22 mouse cellular contexts compared by ENCODE assay signal in genomic region chr13:89619064-89619463, GRCm38 (mm10).
A peak's percentile ranks its signal among the peaks of the same experiment; 100 is the strongest.
DNase-seq lines count a peak whose midpoint lies in the region; ATAC-seq and TF ChIP-seq lines count a peak whose summit lies in the region.
"Had no signal": no experiment of that assay in that cellular context is flagged by ENCODE, and none has a peak within 500 bp of the region (broad histone marks: within the 10 kb centered on the region; RNA-seq: fewer than 3 reads in every experiment).

No protein-coding gene starts in this region.

- H3K4me3 ChIP-seq in heart, adult 2 months = no peak overlapping the region
- no peak overlapping the region for H3K4me3 ChIP-seq in heart, embryonic 12.5 days
- no peak overlapping the region for H3K4me3 ChIP-seq in left cerebral cortex, adult 2 months
- H3K4me3 ChIP-seq: embryonic facial prominence, embryonic 10.5 days; forebrain, embryonic 13.5 days; heart, embryonic 10.5 days; heart, embryonic 15.5 days; hindbrain, embryonic 13.5 days had no signal

- no peaks in the 10 kb centered on the region for H3K9me3 ChIP-seq in heart, embryonic 12.5 days (replicated peaks)
- H3K9me3 ChIP-seq: embryonic facial prominence, embryonic 10.5 days; forebrain, embryonic 13.5 days; heart, embryonic 10.5 days; heart, embryonic 15.5 days; hindbrain, embryonic 13.5 days had no signal

- TF ChIP-seq EP300 in heart, adult 2 months (IDR thresholded peaks at IDR 0.05; ENCODE audit: insufficient read depth, low read depth, low read length) = no peak

- no peaks in the 10 kb centered on the region for H3K79me2 ChIP-seq in heart, adult 2 months (replicated peaks; ENCODE audit: control insufficient read depth, insufficient read depth, low read length)

- no peak overlapping the region for H3K27ac ChIP-seq in heart, adult 2 months
- H3K27ac ChIP-seq in heart, embryonic 12.5 days (ENCODE audit: poor library complexity, severe bottlenecking) = no peak overlapping the region
- no peak overlapping the region for H3K27ac ChIP-seq in left cerebral cortex, adult 2 months
- H3K27ac ChIP-seq: embryonic facial prominence, embryonic 10.5 days; forebrain, embryonic 13.5 days; heart, embryonic 10.5 days; heart, embryonic 15.5 days; hindbrain, embryonic 13.5 days; hindbrain, postnatal 0 days had no signal

- no peak for ATAC-seq in heart, embryonic 12.5 days (ENCODE audit: insufficient number of reproducible peaks, low FRiP score)
- ATAC-seq: forebrain, embryonic 13.5 days; forebrain, postnatal 0 days; hindbrain, postnatal 0 days had no signal

- no peaks in the 10 kb centered on the region for H3K36me3 ChIP-seq in heart, adult 2 months (ENCODE audit: control insufficient read depth, insufficient read depth, low read length)
- no peaks in the 10 kb centered on the region; the same call in 1 of the 2 replicates for H3K36me3 ChIP-seq in heart, embryonic 12.5 days
- H3K36me3 ChIP-seq: embryonic facial prominence, embryonic 10.5 days; G1E; heart, embryonic 10.5 days; heart, embryonic 15.5 days; hindbrain, embryonic 13.5 days had no signal

- intact Hi-C loops in heart, adult 2 months (cut with DNase I) = no loop called here
- intact Hi-C loops in left cerebral cortex, adult 2 months (cut with DNase I) = no loop called here
- intact Hi-C loops in left cerebral cortex, postnatal 14 days (cut with DNase I) = no loop called here

- peak; percentile 14; the same call in 1 of the 2 replicates for TF ChIP-seq CTCF in heart, adult 2 months (IDR thresholded peaks at IDR 0.05)
- TF ChIP-seq CTCF in left cerebral cortex, adult 2 months (IDR thresholded peaks at IDR 0.05) = peak; percentile 9

- DNase-seq in heart, adult 2 months = no peak
- DNase-seq in left cerebral cortex, adult 2 months (ENCODE audit: extremely low spot score in 1 of 2, low spot score in 2 of 2) = no peak
- no peak for DNase-seq in left cerebral cortex, postnatal 14 days (ENCODE audit: low spot score in 2 of 2)
- peak; percentile 5 for DNase-seq in 416B (ENCODE audit: low read depth)
- peak; percentile 5 for DNase-seq in NIH3T3 (ENCODE audit: low read depth)
- no peak for DNase-seq in adrenal gland, adult 8-10 months
- DNase-seq: adrenal gland, postnatal 14 days; cerebellum, adult 11-12 months; cerebellum, adult 9-10 months; cerebellum, postnatal 25 days; forebrain, postnatal 0 days; gastrocnemius, postnatal 25 days; heart, adult 11 months; heart, postnatal 14 days had no signal

- H3K27me3 ChIP-seq in heart, adult 2 months (ENCODE audit: control insufficient read depth, insufficient read depth, low read length) = no peaks in the 10 kb centered on the region
- no peaks in the 10 kb centered on the region for H3K27me3 ChIP-seq in heart, embryonic 12.5 days (replicated peaks)
- H3K27me3 ChIP-seq: forebrain, embryonic 13.5 days; heart, embryonic 15.5 days; hindbrain, embryonic 13.5 days had no signal

- no peak for TF ChIP-seq POLR2A in heart, adult 2 months (IDR thresholded peaks at IDR 0.05; ENCODE audit: insufficient read depth, low read depth, low read length)

- WGBS in heart, adult 2 months = 77% methylated on average over 3 of the region's 3 CpGs
- 77% methylated on average over 3 of the region's 3 CpGs for WGBS in heart, embryonic 12.5 days

- H3K9ac ChIP-seq in heart, adult 2 months (ENCODE audit: low read depth, low read length) = no peak overlapping the region
- H3K9ac ChIP-seq in heart, embryonic 12.5 days = no peak overlapping the region
- H3K9ac ChIP-seq: forebrain, embryonic 13.5 days; forebrain, postnatal 0 days; heart, embryonic 15.5 days; hindbrain, embryonic 13.5 days had no signal

- H3K4me1 ChIP-seq in heart, adult 2 months (ENCODE audit: control insufficient read depth, insufficient read depth, low read length) = no peaks in the 10 kb centered on the region
- H3K4me1 ChIP-seq in heart, embryonic 12.5 days (replicated peaks) = no peaks in the 10 kb centered on the region
- H3K4me1 ChIP-seq: embryonic facial prominence, embryonic 10.5 days; forebrain, embryonic 13.5 days; heart, embryonic 10.5 days; heart, embryonic 15.5 days; hindbrain, embryonic 13.5 days had no signal

- H3K4me2 ChIP-seq in heart, embryonic 12.5 days = no peak overlapping the region
- H3K4me2 ChIP-seq: forebrain, embryonic 13.5 days; heart, embryonic 15.5 days; hindbrain, embryonic 13.5 days had no signal

Comparison
In these comparisons a context has a peak if more than half of its experiments do, and no peak if none do; other contexts are left out.
1. DNase-seq: peak in 416B (single experiment) and NIH3T3 (single experiment); none in heart, adult 2 months (0 of 2), left cerebral cortex, adult 2 months (0 of 2), left cerebral cortex, postnatal 14 days (0 of 2) and adrenal gland, adult 8-10 months (single experiment).